Mouse (Mus musculus) stomach, postnatal 0 days (tissue): Measurements from ENCODE around the gene Grn. TPM values are rescaled to one million over a fixed set of nuclear protein-coding genes. Genes with fewer than 3 reads are reported as not detected.

ENCODE experiments used
- ATAC-seq: fragments of 200-750 bp; cut with Nextera tagmentation; 2 replicates; pipeline ENCODE4 v1.8.0; 2017; ENCODE audit not compliant: low FRiP score, low TSS enrichment
- DNase-seq: peaks from one replicate; pipeline ENCODE4 v3.0.0-alpha.2; 2016; ENCODE audit warnings: low spot score
- H3K27ac ChIP-seq: fragments of 300-500 bp; sonication (generic); replicated peaks from 2 replicates; pipeline ENCODE4 v1.5.1; 2014; ENCODE audit warnings: mild to moderate bottlenecking, control low read depth
- H3K27me3 ChIP-seq: fragments of 300-500 bp; sonication (generic); 2 replicates; pipeline ENCODE4 v1.6.1; 2014; ENCODE audit warnings: low read length; ENCODE audit not compliant: control insufficient read depth, insufficient read depth
- H3K36me3 ChIP-seq: fragments of 300-500 bp; sonication (generic); 2 replicates; pipeline ENCODE4 v1.6.1; 2014; ENCODE audit warnings: low read length, mixed read lengths; ENCODE audit not compliant: control insufficient read depth, insufficient read depth
- H3K4me1 ChIP-seq: fragments of 300-500 bp; sonication (generic); replicated peaks from 2 replicates; pipeline ENCODE4 v1.6.1; 2014; ENCODE audit warnings: antibody characterized with exemption; ENCODE audit not compliant: control insufficient read depth, insufficient read depth
- H3K4me2 ChIP-seq: fragments of 300-500 bp; sonication (generic); replicated peaks from 2 replicates; pipeline ENCODE4 v1.6.1; 2014; ENCODE audit warnings: low read depth, mild to moderate bottlenecking, control low read depth, moderate library complexity
- H3K4me3 ChIP-seq: fragments of 300-500 bp; sonication (generic); 2 replicates; pipeline ENCODE4 v1.5.1; 2014; ENCODE audit warnings: low read depth, low read length, control low read depth
- H3K9ac ChIP-seq: fragments of 300-500 bp; sonication (generic); 2 replicates; pipeline ENCODE4 v1.6.1; 2014; ENCODE audit warnings: mild to moderate bottlenecking, low read length, control low read depth, mixed read lengths
- H3K9me3 ChIP-seq: fragments of 300-500 bp; sonication (generic); 2 replicates; pipeline ENCODE4 v1.6.1; 2016; ENCODE audit warnings: low read length; ENCODE audit not compliant: control insufficient read depth
- CTCF ChIP-seq: IDR thresholded peaks from 2 replicates; pipeline ENCODE4 v1.5.1; 2016; ENCODE audit warnings: antibody characterized with exemption, low read depth, mild to moderate bottlenecking, moderate library complexity
- EP300 ChIP-seq: optimal IDR thresholded peaks from 2 replicates; pipeline ENCODE3; 2016; ENCODE audit warnings: antibody characterized with exemption
- WGBS: fragments of 180-500 bp; shearing (Covaris S2); extraction: QIAGEN DNeasy Blood & Tissue Kit; methylation state at CpG from one replicate; pipeline ENCODE4 v1.1.7; 2014; 5-methylcytosine and 5-hydroxymethylcytosine counted together
- polyA plus RNA-seq: library from polyadenylated mRNA; unstranded; fragments of >200 nt; fragmentation: Nextera tagmentation; extraction: Ambion mirVana; gene quantifications from 2 replicates; pipeline ENCODE4 v1.2.1, GENCODE M21; 2015

Grn gene
- polyA plus RNA-seq, 1 experiment from 2014 or later: 126 TPM

DNA sequence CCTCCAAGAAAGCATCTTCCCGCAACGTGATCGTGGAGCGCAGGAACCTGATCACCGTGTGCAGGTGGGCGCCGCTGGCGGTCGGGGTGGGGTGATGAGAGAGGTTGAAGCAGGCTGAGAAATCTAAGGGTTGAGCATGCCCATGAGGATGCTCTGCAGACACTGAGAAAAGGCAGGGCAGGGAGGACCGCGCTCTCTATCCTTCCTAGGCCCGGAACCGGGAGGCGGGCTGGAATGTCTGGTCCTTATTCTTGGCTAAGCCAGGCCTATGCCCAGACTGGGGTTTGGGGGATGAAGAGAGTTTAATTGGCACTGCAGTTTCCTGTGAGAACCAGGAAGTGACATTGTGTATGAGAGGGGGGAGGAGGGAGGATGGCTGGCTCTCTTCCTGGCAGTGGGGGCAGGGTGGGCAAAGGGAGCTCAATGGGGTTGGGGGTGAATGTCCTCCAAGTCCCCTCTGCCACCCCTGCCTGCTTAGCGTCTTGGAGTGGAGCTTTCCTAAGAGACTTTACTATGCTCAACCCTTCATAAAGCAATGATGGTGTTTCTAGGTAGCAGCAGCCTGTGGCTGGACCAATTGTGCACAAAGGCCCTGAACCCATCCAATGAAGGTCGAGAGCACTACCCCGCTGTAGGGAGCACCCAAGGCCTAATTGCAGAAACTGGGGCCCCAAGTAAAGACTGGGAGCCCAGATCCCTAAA lies 36.2 kb upstream of the Grn start:
- ATAC-seq (no peak), DNase-seq (no peak)
- H3K4me2 ChIP-seq: peak overlapping the region; percentile 69
- 10% methylated on average over 17 of the region's 17 CpGs for WGBS
- H3K36me3 ChIP-seq: no peaks in the 10 kb centered on the region
- no peaks in the 10 kb centered on the region for H3K9me3 ChIP-seq
- H3K4me3 ChIP-seq: peak overlapping the region; percentile 36
- TF ChIP-seq EP300: no peak
- H3K27ac ChIP-seq: 0 out of 2 replicates have a peak overlapping the region, but pooled peaks have one; percentile 20
- H3K27me3 ChIP-seq: no peaks in the 10 kb centered on the region
- H3K4me1 ChIP-seq: peaks cover 6% of the 10 kb centered on the region; the same call in 1 of the 2 replicates
- peak overlapping the region; percentile 47 for H3K9ac ChIP-seq

- Histone ChIP-seq H3K36me3 (no peaks in the 10 kb centered on the region), H3K4me3 (no peak overlapping the region), H3K27ac (no peak overlapping the region), H3K4me2 (no peak overlapping the region), H3K9me3 (no peaks in the 10 kb centered on the region), H3K4me1 (peaks cover 6% of the 10 kb centered on the region; the same call in 1 of the 2 replicates), H3K9ac (no peak overlapping the region), H3K27me3 (0 out of 2 replicates have a peak, but pooled peaks cover 3% of the 10 kb centered on the region)
- no peak for TF ChIP-seq CTCF
- TF ChIP-seq EP300: no peak
- ATAC-seq: no peak
- 67% methylated on average over 9 of the region's 9 CpGs for WGBS
- no peak for DNase-seq
Measured at GRCm38 (mm10) chr11:102394421-102395124, 35.5 kb upstream of the Grn start.

DNA sequence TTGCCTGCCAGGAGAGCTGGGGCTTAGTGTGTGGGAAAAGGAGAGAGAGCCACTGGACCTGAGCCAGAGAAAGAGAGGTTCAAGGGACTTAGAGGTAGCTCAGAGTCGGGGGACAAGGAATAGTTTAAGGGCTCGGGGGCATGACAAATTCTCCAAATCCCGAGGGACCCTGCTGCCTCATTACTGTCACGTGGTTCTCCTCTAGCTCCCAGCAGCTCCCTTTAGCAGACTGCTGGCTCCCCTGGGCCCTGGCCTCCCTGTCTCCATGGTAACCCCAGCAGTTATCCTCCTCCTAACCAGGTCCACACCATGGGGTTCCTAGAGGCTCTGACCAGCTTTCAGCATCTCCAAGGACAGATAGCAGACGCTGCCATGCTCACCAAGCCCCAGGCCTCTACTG lies 34.9 kb upstream of the Grn start:
- no peak for DNase-seq
- 0 out of 2 replicates have a peak, but pooled peaks cover 5% of the 10 kb centered on the region for H3K27me3 ChIP-seq
- ATAC-seq: no peak
- no peak overlapping the region for H3K9ac ChIP-seq
- no peaks in the 10 kb centered on the region for H3K36me3 ChIP-seq
- peaks cover 6% of the 10 kb centered on the region; the same call in 1 of the 2 replicates for H3K4me1 ChIP-seq
- TF ChIP-seq CTCF (no peak), EP300 (no peak)
- H3K9me3 ChIP-seq: no peaks in the 10 kb centered on the region
- no peak overlapping the region for H3K27ac ChIP-seq
- H3K4me3 ChIP-seq: no peak overlapping the region
- WGBS: 27% methylated on average over 5 of the region's 5 CpGs
- H3K4me2 ChIP-seq: no peak overlapping the region

DNA sequence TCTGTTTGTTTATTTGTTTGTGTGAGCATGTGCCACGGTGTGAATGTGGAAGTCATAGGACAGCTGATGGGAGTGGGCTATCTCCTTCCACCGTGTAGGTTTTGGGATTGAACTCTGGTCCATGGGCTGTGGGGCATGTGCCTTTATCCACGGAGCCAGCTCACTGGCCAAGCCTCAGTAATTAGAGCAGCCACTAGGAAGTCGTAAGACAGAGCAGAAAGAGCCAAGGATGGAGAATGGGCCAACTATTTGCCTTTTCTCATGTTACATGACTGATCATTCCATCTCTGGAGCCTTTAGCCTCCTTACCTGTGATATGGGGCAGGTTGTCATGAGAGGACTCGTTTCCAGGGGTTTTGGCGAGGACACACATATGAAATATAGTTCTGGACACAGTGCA lies 33.9 kb upstream of the Grn start:
- no peak overlapping the region for H3K27ac ChIP-seq
- no peak overlapping the region for H3K4me2 ChIP-seq
- H3K4me3 ChIP-seq: no peak overlapping the region
- no peaks in the 10 kb centered on the region for H3K36me3 ChIP-seq
- TF ChIP-seq EP300 (no peak), CTCF (no peak)
- H3K9ac ChIP-seq: no peak overlapping the region
- WGBS: 54% methylated on average over 6 of the region's 6 CpGs
- H3K4me1 ChIP-seq: peaks cover 6% of the 10 kb centered on the region; the same call in 1 of the 2 replicates
- 0 out of 2 replicates have a peak, but pooled peaks cover 5% of the 10 kb centered on the region for H3K27me3 ChIP-seq
- DNase-seq (no peak), ATAC-seq (no peak)
- no peaks in the 10 kb centered on the region for H3K9me3 ChIP-seq

GRCm38 (mm10) chr11:102396671-102397141 lies 33.4 kb upstream of the Grn start:
- no peaks in the 10 kb centered on the region for H3K36me3 ChIP-seq

More at GRCm38 (mm10) chr11:102396671-102397141, 33.4 kb upstream of the Grn start:
- TF ChIP-seq EP300 (no peak), CTCF (no peak)
- H3K27me3 ChIP-seq: 0 out of 2 replicates have a peak, but pooled peaks cover 5% of the 10 kb centered on the region
- H3K9ac ChIP-seq: no peak overlapping the region
- no peaks in the 10 kb centered on the region for H3K9me3 ChIP-seq
- no peak overlapping the region for H3K4me3 ChIP-seq
- DNase-seq (no peak), ATAC-seq (no peak)
- 72% methylated on average over 7 of the region's 7 CpGs for WGBS
- H3K27ac ChIP-seq: no peak overlapping the region
- H3K4me1 ChIP-seq: peaks cover 6% of the 10 kb centered on the region; the same call in 1 of the 2 replicates
- H3K4me2 ChIP-seq: no peak overlapping the region
